Mouse (Mus musculus): ENCODE results near the gene Syne4.

Syne4 gene

DNA sequence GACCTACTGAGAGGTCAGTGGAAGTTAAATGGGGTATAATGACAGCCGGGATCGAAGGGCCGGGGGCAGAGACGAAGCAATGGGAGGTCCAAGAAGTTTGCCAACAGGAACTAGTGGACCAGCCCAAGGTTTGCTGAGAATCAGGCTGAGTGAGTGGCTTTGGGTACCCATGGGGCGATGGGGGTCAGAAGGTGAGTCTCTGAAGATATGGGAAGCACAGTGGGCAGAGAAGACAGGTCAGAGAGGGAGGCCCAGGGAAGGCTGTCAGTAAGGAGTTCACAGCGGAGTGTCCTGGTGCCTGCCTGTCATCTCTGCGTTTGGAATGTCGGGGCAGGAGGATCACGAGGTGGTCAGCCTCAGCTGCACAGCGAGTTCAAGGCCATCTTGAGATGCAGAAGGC is 13.8 kb downstream of the Syne4 start:
- no peaks in the 10 kb centered on the region for H3K36me3 ChIP-seq (ENCODE audit: insufficient read depth, low read length)
- H3K4me3 ChIP-seq (replicated peaks; ENCODE audit: low read length): no peak overlapping the region
- no peak for TF ChIP-seq NANOG (IDR thresholded peaks at IDR 0.05; ENCODE audit: borderline replicate concordance, low read length)
- no peak for TF ChIP-seq CTCF (conservative IDR thresholded peaks at IDR 0.05; ENCODE audit: low read length)
- TF ChIP-seq POU5F1 (IDR thresholded peaks at IDR 0.05; ENCODE audit: borderline replicate concordance, low read length): no peak
- H3K27me3 ChIP-seq (ENCODE audit: insufficient read depth, low read length): peaks cover 17% of the 10 kb centered on the region
- no peaks in the 10 kb centered on the region for H3K9me3 ChIP-seq (ENCODE audit: low read length)
- H3K4me1 ChIP-seq (replicated peaks; ENCODE audit: low read depth, low read length): peaks cover 28% of the 10 kb centered on the region

DNA sequence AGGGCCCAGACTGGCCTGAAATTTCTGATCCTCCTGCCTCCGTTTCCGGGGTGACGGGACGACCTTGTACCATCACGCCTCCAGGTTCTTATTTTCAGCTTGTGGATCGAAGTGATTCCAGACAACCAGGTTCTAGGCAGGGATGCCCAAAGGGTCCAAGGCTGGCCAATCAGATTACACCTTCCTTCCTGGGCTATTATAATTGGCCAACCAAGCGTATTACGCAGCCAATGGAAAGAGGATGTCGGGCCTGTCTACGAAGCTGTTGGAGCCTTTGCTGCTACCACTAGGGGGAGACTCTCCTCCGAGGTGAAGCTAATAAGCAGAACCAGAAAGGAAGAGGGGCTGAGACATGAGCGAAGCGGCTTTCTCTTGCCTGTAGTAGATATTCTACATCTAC is 17.3 kb downstream of the Syne4 start:
- TF ChIP-seq POU5F1 (IDR thresholded peaks at IDR 0.05; ENCODE audit: borderline replicate concordance, low read length) (no peak), CTCF (conservative IDR thresholded peaks at IDR 0.05; ENCODE audit: low read length) (peak; percentile 97)
- peaks cover 46% of the 10 kb centered on the region for H3K27me3 ChIP-seq (ENCODE audit: insufficient read depth, low read length)
- H3K36me3 ChIP-seq (ENCODE audit: insufficient read depth, low read length): no peaks in the 10 kb centered on the region
- H3K9me3 ChIP-seq (ENCODE audit: low read length): no peaks in the 10 kb centered on the region
- peaks cover 28% of the 10 kb centered on the region for H3K4me1 ChIP-seq (replicated peaks; ENCODE audit: low read depth, low read length)
- no peak overlapping the region; the same call in 1 of the 2 replicates for H3K4me3 ChIP-seq (replicated peaks; ENCODE audit: low read length)

GRCm38 (mm10) chr7:30332622-30333259 is 18.1 kb downstream of the Syne4 start:
- H3K4me1 ChIP-seq (replicated peaks; ENCODE audit: low read depth, low read length): peaks cover 20% of the 10 kb centered on the region
- no peak overlapping the region for H3K4me3 ChIP-seq (replicated peaks; ENCODE audit: low read length)
- no peaks in the 10 kb centered on the region for H3K36me3 ChIP-seq (ENCODE audit: insufficient read depth, low read length)
- H3K27me3 ChIP-seq (ENCODE audit: insufficient read depth, low read length): peaks cover 44% of the 10 kb centered on the region
- H3K9me3 ChIP-seq (ENCODE audit: low read length): no peaks in the 10 kb centered on the region
- no peak for TF ChIP-seq CTCF (conservative IDR thresholded peaks at IDR 0.05; ENCODE audit: low read length)
- no peak for TF ChIP-seq POU5F1 (IDR thresholded peaks at IDR 0.05; ENCODE audit: borderline replicate concordance, low read length)

DNA sequence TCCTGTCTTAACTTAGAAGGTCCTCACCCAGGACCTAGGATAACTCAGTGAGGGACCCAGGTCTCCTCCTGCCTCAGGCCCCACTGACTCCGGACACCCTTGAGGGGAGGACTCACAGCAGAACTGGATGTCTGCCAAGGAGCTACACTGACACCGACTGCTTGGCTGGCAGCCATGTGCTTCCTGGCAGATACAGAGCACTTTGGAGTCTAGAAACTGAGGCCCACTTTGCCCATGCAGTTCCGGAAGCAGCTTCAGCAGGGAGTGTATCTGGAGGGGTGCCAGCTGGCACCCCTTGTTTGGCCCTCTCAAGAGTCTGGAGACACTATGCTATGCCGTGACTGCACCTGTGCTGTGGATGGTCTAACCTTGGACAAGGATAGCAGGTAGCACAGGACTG is 18.8 kb downstream of the Syne4 start:
- no peak for TF ChIP-seq POU5F1 (IDR thresholded peaks at IDR 0.05; ENCODE audit: borderline replicate concordance, low read length)
- no peak for TF ChIP-seq NANOG (IDR thresholded peaks at IDR 0.05; ENCODE audit: borderline replicate concordance, low read length)
- TF ChIP-seq CTCF (conservative IDR thresholded peaks at IDR 0.05; ENCODE audit: low read length): no peak
- no peaks in the 10 kb centered on the region for H3K36me3 ChIP-seq (ENCODE audit: insufficient read depth, low read length)
- no peak overlapping the region for H3K4me3 ChIP-seq (replicated peaks; ENCODE audit: low read length)
- peaks cover 18% of the 10 kb centered on the region for H3K4me1 ChIP-seq (replicated peaks; ENCODE audit: low read depth, low read length)
- no peaks in the 10 kb centered on the region for H3K9me3 ChIP-seq (ENCODE audit: low read length)
- peaks cover 47% of the 10 kb centered on the region for H3K27me3 ChIP-seq (ENCODE audit: insufficient read depth, low read length)

DNA sequence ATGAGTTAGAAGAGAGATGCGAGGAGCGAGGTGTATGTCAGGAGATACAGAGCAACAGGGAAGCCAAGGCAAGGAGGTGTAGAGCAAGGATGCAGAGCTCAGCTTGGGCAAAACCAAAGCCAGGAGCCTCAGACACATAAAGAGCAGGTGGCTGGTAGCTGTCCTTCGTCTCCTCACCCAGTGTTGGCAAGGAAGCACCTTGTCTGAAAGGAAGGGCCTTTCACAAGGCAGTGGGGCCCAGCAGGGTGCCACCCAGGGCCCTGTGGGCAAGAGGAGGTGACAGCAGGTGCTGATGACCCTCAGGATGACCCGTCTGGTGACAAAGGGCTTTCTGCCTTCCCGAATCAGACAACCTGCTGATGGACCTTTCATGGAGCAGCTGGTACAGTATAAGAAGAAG is 20.0 kb downstream of the Syne4 start:
- Histone ChIP-seq H3K4me1 (replicated peaks; ENCODE audit: low read depth, low read length) (peaks cover 17% of the 10 kb centered on the region), H3K9me3 (ENCODE audit: low read length) (no peaks in the 10 kb centered on the region), H3K36me3 (ENCODE audit: insufficient read depth, low read length) (no peaks in the 10 kb centered on the region), H3K4me3 (replicated peaks; ENCODE audit: low read length) (no peak overlapping the region), H3K27me3 (ENCODE audit: insufficient read depth, low read length) (peaks cover 53% of the 10 kb centered on the region)
- TF ChIP-seq CTCF (conservative IDR thresholded peaks at IDR 0.05; ENCODE audit: low read length) (no peak), POU5F1 (IDR thresholded peaks at IDR 0.05; ENCODE audit: borderline replicate concordance, low read length) (no peak), NANOG (IDR thresholded peaks at IDR 0.05; ENCODE audit: borderline replicate concordance, low read length) (no peak)

GRCm38 (mm10) chr7:30335688-30336087 is 21.1 kb downstream of the Syne4 start:
- H3K9me3 ChIP-seq (ENCODE audit: low read length): no peaks in the 10 kb centered on the region
- no peak overlapping the region for H3K4me3 ChIP-seq (replicated peaks; ENCODE audit: low read length)
- H3K27me3 ChIP-seq (ENCODE audit: insufficient read depth, low read length): peaks cover 59% of the 10 kb centered on the region
- H3K4me1 ChIP-seq (replicated peaks; ENCODE audit: low read depth, low read length): peaks cover 17% of the 10 kb centered on the region
- no peaks in the 10 kb centered on the region for H3K36me3 ChIP-seq (ENCODE audit: insufficient read depth, low read length)
- no peak for TF ChIP-seq CTCF (conservative IDR thresholded peaks at IDR 0.05; ENCODE audit: low read length)
- no peak for TF ChIP-seq NANOG (IDR thresholded peaks at IDR 0.05; ENCODE audit: borderline replicate concordance, low read length)
- no peak for TF ChIP-seq POU5F1 (IDR thresholded peaks at IDR 0.05; ENCODE audit: borderline replicate concordance, low read length)

- H3K36me3 ChIP-seq (ENCODE audit: insufficient read depth, low read length): no peaks in the 10 kb centered on the region
- H3K27me3 ChIP-seq (ENCODE audit: insufficient read depth, low read length): peaks cover 59% of the 10 kb centered on the region
- no peak overlapping the region for H3K4me3 ChIP-seq (replicated peaks; ENCODE audit: low read length)
- H3K4me1 ChIP-seq (replicated peaks; ENCODE audit: low read depth, low read length): peaks cover 15% of the 10 kb centered on the region
- H3K9me3 ChIP-seq (ENCODE audit: low read length): no peaks in the 10 kb centered on the region
- TF ChIP-seq CTCF (conservative IDR thresholded peaks at IDR 0.05; ENCODE audit: low read length) (peak; percentile 94), NANOG (IDR thresholded peaks at IDR 0.05; ENCODE audit: borderline replicate concordance, low read length) (no peak), POU5F1 (IDR thresholded peaks at IDR 0.05; ENCODE audit: borderline replicate concordance, low read length) (no peak)
Measured at GRCm38 (mm10) chr7:30336384-30336783, 21.8 kb downstream of the Syne4 start.

- TF ChIP-seq NANOG (IDR thresholded peaks at IDR 0.05; ENCODE audit: borderline replicate concordance, low read length): no peak
- TF ChIP-seq CTCF (conservative IDR thresholded peaks at IDR 0.05; ENCODE audit: low read length): no peak
- no peak for TF ChIP-seq POU5F1 (IDR thresholded peaks at IDR 0.05; ENCODE audit: borderline replicate concordance, low read length)
- peaks cover 12% of the 10 kb centered on the region for H3K9me3 ChIP-seq (ENCODE audit: low read length)
- H3K36me3 ChIP-seq (ENCODE audit: insufficient read depth, low read length): no peaks in the 10 kb centered on the region
Measured at GRCm38 (mm10) chr7:30339432-30340109, 25.0 kb downstream of the Syne4 start.

More at GRCm38 (mm10) chr7:30339432-30340109, 25.0 kb downstream of the Syne4 start:
- no peak overlapping the region for H3K4me3 ChIP-seq (replicated peaks; ENCODE audit: low read length)
- peaks cover 5% of the 10 kb centered on the region; the same call in 1 of the 2 replicates for H3K4me1 ChIP-seq (replicated peaks; ENCODE audit: low read depth, low read length)
- H3K27me3 ChIP-seq (ENCODE audit: insufficient read depth, low read length): peaks cover 56% of the 10 kb centered on the region

All from E14TG2a.4 (cell line).